Mouse (Mus musculus) telencephalon, adult 2 months (tissue): ENCODE measurements at regions not wholly inside any gene's neighbourhood (a gene's known extent, or its start where the extent isn't known, plus 50 kb on each side); places are given as distances from the start of the nearest gene placed in this dataset.
"Not testable (repeated sequence)": the region's sequence is repeated elsewhere in the genome, so short reads cannot be mapped to it uniquely, and the experiment has no call there.

Experiments
- DNase-seq: peaks from one replicate; pipeline ENCODE4 v3.0.0-alpha.2; 2011; ENCODE audit warnings: low read depth, low spot score

- DNase-seq: peak; percentile 1
These were observed 179.9 kb upstream of the Slitrk6 start for GRCm38 (mm10) chr14:110934816-110935215.

- DNase-seq: no peak
These were observed 167.0 kb upstream of the Slitrk6 start for GRCm38 (mm10) chr14:110921989-110922388.

- DNase-seq: no peak
These were observed 158.4 kb upstream of the Slitrk6 start for GRCm38 (mm10) chr14:110913341-110913740.

- no peak for DNase-seq
These were observed 137.9 kb upstream of the Slitrk6 start for GRCm38 (mm10) chr14:110892865-110893264.

- DNase-seq: no peak
These were observed 116.4 kb upstream of the Slitrk6 start for GRCm38 (mm10) chr14:110871339-110871738.

- DNase-seq: peak; percentile 11
These were observed 69.7 kb upstream of the Slitrk6 start for GRCm38 (mm10) chr14:110824642-110825041.

GRCm38 (mm10) chr14:110822174-110822573, 67.2 kb upstream of the Slitrk6 start:
- DNase-seq: not testable (repeated sequence)
